17 mouse cellular contexts compared by ENCODE assay signal in genomic region chr10:59800826-59801501, GRCm38 (mm10).
DNase-seq lines count a peak whose midpoint lies in the region; ATAC-seq and TF ChIP-seq lines count a peak whose summit lies in the region.
"Had no signal": no experiment of that assay in that cellular context is flagged by ENCODE, and none has a peak within 500 bp of the region (broad histone marks: within the 10 kb centered on the region; RNA-seq: fewer than 3 reads in every experiment).

No protein-coding gene starts in this region.

- DNase-seq in liver, embryonic 11.5 days (ENCODE audit: low spot score), result no peak
- DNase-seq in retina, embryonic 14.5 days (ENCODE audit: low spot score), result no peak
- no peak for DNase-seq in left cerebral cortex, adult 18-20 months (ENCODE audit: low spot score in 2 of 2)
- no peak for DNase-seq in cerebellum, postnatal 14 days
- DNase-seq: cerebellum, adult 9-10 months; gastrocnemius, postnatal 25 days; kidney, adult 2 months; right cerebral cortex, postnatal 4 days; thymus, adult 2 months had no signal

- TF ChIP-seq CTCF in intestine, postnatal 0 days (IDR thresholded peaks at IDR 0.05; ENCODE audit: low read depth), result no peak

- H3K4me3 ChIP-seq in intestine, embryonic 15.5 days (replicated peaks), result no peak overlapping the region
- no peak overlapping the region for H3K4me3 ChIP-seq in intestine, postnatal 0 days (ENCODE audit: low read depth, low read length)
- peak overlapping the region; percentile 48 for H3K4me3 ChIP-seq in erythroblast, embryonic 14.5 days (replicated peaks)
- H3K4me3 ChIP-seq in liver, embryonic 11.5 days (ENCODE audit: low read depth, low read length), result no peak overlapping the region
- no peak overlapping the region for H3K4me3 ChIP-seq in midbrain, embryonic 15.5 days
- H3K4me3 ChIP-seq: embryonic facial prominence, embryonic 12.5 days; layer of hippocampus, adult 2 months; limb, embryonic 12.5 days had no signal

- ATAC-seq in intestine, embryonic 15.5 days, result peak; percentile 71; the same call in 1 of the 2 replicates
- no peak for ATAC-seq in intestine, postnatal 0 days
- peak; percentile 99 for ATAC-seq in liver, embryonic 11.5 days (replicated peaks; ENCODE audit: low FRiP score)
- ATAC-seq in midbrain, embryonic 15.5 days (replicated peaks), result peak; percentile 34
- ATAC-seq: forebrain, embryonic 14.5 days had no signal

- no peak overlapping the region for H3K9ac ChIP-seq in intestine, embryonic 15.5 days
- no peak overlapping the region for H3K9ac ChIP-seq in intestine, postnatal 0 days (ENCODE audit: low read depth, low read length)
- no peak overlapping the region for H3K9ac ChIP-seq in liver, embryonic 11.5 days (ENCODE audit: low read depth, low read length)
- no peak overlapping the region for H3K9ac ChIP-seq in midbrain, embryonic 15.5 days
- H3K9ac ChIP-seq: embryonic facial prominence, embryonic 12.5 days; limb, embryonic 12.5 days had no signal

- H3K27me3 ChIP-seq in intestine, embryonic 15.5 days (replicated peaks), result no peaks in the 10 kb centered on the region
- no peaks in the 10 kb centered on the region for H3K27me3 ChIP-seq in intestine, postnatal 0 days (replicated peaks; ENCODE audit: control insufficient read depth, insufficient read depth, low read length)
- H3K27me3 ChIP-seq in erythroblast, embryonic 14.5 days (ENCODE audit: control insufficient read depth), result no peaks in the 10 kb centered on the region
- no peaks in the 10 kb centered on the region for H3K27me3 ChIP-seq in liver, embryonic 11.5 days (replicated peaks; ENCODE audit: control insufficient read depth, insufficient read depth, low read length)
- H3K27me3 ChIP-seq in midbrain, embryonic 15.5 days (replicated peaks), result no peaks in the 10 kb centered on the region
- H3K27me3 ChIP-seq: embryonic facial prominence, embryonic 12.5 days; limb, embryonic 12.5 days had no signal

- 96% methylated on average over 12 of the region's 12 CpGs for WGBS in intestine, embryonic 15.5 days
- 94% methylated on average over 12 of the region's 12 CpGs for WGBS in intestine, postnatal 0 days
- WGBS in liver, embryonic 11.5 days, result 70% methylated on average over 12 of the region's 12 CpGs
- 90% methylated on average over 12 of the region's 12 CpGs for WGBS in midbrain, embryonic 15.5 days

- H3K9me3 ChIP-seq in intestine, embryonic 15.5 days, result no peaks in the 10 kb centered on the region
- H3K9me3 ChIP-seq in intestine, postnatal 0 days (ENCODE audit: control insufficient read depth), result no peaks in the 10 kb centered on the region
- H3K9me3 ChIP-seq in erythroblast, embryonic 14.5 days (ENCODE audit: control insufficient read depth, low read length), result no peaks in the 10 kb centered on the region; the same call in 1 of the 2 replicates
- H3K9me3 ChIP-seq in liver, embryonic 11.5 days (ENCODE audit: control insufficient read depth, low read length), result no peaks in the 10 kb centered on the region
- no peaks in the 10 kb centered on the region for H3K9me3 ChIP-seq in midbrain, embryonic 15.5 days
- H3K9me3 ChIP-seq: embryonic facial prominence, embryonic 12.5 days; limb, embryonic 12.5 days had no signal

- H3K27ac ChIP-seq in intestine, embryonic 15.5 days, result no peak overlapping the region
- H3K27ac ChIP-seq in intestine, postnatal 0 days (ENCODE audit: low read depth, low read length), result no peak overlapping the region
- peak overlapping the region; percentile 75 for H3K27ac ChIP-seq in liver, embryonic 11.5 days (ENCODE audit: low read depth, low read length)
- peak overlapping the region; percentile 6; the same call in 1 of the 2 replicates for H3K27ac ChIP-seq in midbrain, embryonic 15.5 days
- H3K27ac ChIP-seq: layer of hippocampus, adult 2 months; limb, embryonic 12.5 days had no signal

- H3K4me2 ChIP-seq in intestine, embryonic 15.5 days (replicated peaks), result no peak overlapping the region
- no peak overlapping the region for H3K4me2 ChIP-seq in intestine, postnatal 0 days (replicated peaks; ENCODE audit: low read depth)
- H3K4me2 ChIP-seq in liver, embryonic 11.5 days, result peak overlapping the region; percentile 36
- no peak overlapping the region for H3K4me2 ChIP-seq in midbrain, embryonic 15.5 days
- H3K4me2 ChIP-seq: embryonic facial prominence, embryonic 12.5 days; limb, embryonic 12.5 days had no signal

- peaks cover 3% of the 10 kb centered on the region; the same call in 1 of the 2 replicates for H3K36me3 ChIP-seq in intestine, embryonic 15.5 days
- peaks cover 17% of the 10 kb centered on the region for H3K36me3 ChIP-seq in intestine, postnatal 0 days (ENCODE audit: control insufficient read depth, insufficient read depth)
- H3K36me3 ChIP-seq in erythroblast, embryonic 14.5 days (ENCODE audit: control insufficient read depth), result peaks cover 82% of the 10 kb centered on the region
- H3K36me3 ChIP-seq in liver, embryonic 11.5 days (ENCODE audit: control insufficient read depth, insufficient read depth, low read length), result no peaks in the 10 kb centered on the region
- no peaks in the 10 kb centered on the region for H3K36me3 ChIP-seq in midbrain, embryonic 15.5 days (replicated peaks)

- peaks cover 4% of the 10 kb centered on the region; the same call in 1 of the 2 replicates for H3K4me1 ChIP-seq in intestine, embryonic 15.5 days (replicated peaks)
- no peaks in the 10 kb centered on the region for H3K4me1 ChIP-seq in intestine, postnatal 0 days (replicated peaks; ENCODE audit: control insufficient read depth, insufficient read depth, low read length)
- H3K4me1 ChIP-seq in erythroblast, embryonic 14.5 days (ENCODE audit: control insufficient read depth), result peaks cover 67% of the 10 kb centered on the region
- H3K4me1 ChIP-seq in liver, embryonic 11.5 days (replicated peaks; ENCODE audit: control insufficient read depth, insufficient read depth, low read length), result peaks cover 23% of the 10 kb centered on the region
- H3K4me1 ChIP-seq in midbrain, embryonic 15.5 days, result peaks cover 9% of the 10 kb centered on the region

Comparison
In these comparisons a context has a peak if more than half of its experiments do, and no peak if none do; other contexts are left out.
1. H3K27ac ChIP-seq: peak in liver, embryonic 11.5 days (single experiment) and midbrain, embryonic 15.5 days (single experiment); none in intestine, embryonic 15.5 days (single experiment) and intestine, postnatal 0 days (single experiment).